In the genomic region with DNA sequence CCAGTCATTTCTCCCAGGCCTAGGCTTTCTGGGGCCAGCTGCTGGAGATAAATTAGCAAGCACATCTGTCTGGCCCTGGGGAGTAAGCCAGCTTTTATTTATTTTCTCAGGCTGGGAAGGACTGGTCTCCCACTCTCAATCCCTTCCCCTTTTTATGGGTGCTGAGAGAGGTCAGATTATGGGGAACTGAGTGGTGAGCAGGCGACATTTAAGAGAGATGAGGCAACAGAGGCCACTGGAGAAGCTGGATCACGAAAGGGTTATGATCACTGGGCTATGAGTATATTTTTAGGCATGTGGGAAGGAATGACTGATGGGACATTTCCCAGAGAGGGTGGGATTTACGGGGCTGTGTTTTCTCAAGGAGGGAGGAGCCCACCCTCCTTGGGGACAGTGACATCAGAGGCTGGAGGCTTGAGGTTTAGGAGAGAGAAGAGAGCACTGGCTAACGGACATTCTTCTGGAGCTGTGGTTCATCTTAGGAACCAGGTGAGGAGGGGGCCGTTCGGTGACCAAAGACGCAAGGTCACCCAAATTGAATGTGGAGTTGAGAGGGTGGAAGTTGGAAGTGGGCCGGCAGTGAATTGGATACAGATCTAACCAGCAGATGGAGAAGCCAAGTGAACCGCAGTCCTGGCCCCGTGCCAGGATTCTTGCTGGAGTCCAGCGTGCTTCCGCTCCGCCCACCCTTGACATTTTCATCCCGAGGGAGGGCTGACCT, we compare ENCODE assay signal across 8 mouse cellular contexts.
DNase-seq lines count a peak whose midpoint lies in the region; ATAC-seq and TF ChIP-seq lines count a peak whose summit lies in the region.

No protein-coding gene starts in this region.

- H3K27me3 ChIP-seq in small intestine, adult 2 months (ENCODE audit: control insufficient read depth, insufficient read depth, low read length), result no peaks in the 10 kb centered on the region

- ATAC-seq in hematopoietic stem cell, adult 5-6 weeks (replicated peaks in 1 of 2; ENCODE audit: insufficient read depth in 1 of 2, low FRiP score in 2 of 2, low TSS enrichment in 1 of 2, low read depth in 1 of 2, poor library complexity in 2 of 2, severe bottlenecking in 2 of 2), result peak; percentile 29 to 77

- 24% methylated on average over 14 of the region's 14 CpGs for WGBS in small intestine, adult 2 months

- peak overlapping the region; percentile 92 for H3K27ac ChIP-seq in brown adipose tissue, adult 24 weeks (replicated peaks; ENCODE audit: low read depth, low read length)
- H3K27ac ChIP-seq in small intestine, adult 2 months (ENCODE audit: insufficient read depth, low read depth, low read length), result peak overlapping the region; percentile 48

- peaks cover 28% of the 10 kb centered on the region for H3K4me1 ChIP-seq in brown adipose tissue, adult 24 weeks (ENCODE audit: control insufficient read depth, insufficient read depth, insufficient read length, low read length)
- H3K4me1 ChIP-seq in small intestine, adult 2 months (ENCODE audit: control insufficient read depth, insufficient read depth, insufficient read length, low read length), result peaks cover 12% of the 10 kb centered on the region

- TF ChIP-seq CTCF in small intestine, adult 2 months (IDR thresholded peaks at IDR 0.05; ENCODE audit: extremely low read depth, insufficient read length, insufficient replicate concordance, low read depth, low read length), result no peak

- no peaks in the 10 kb centered on the region for H3K36me3 ChIP-seq in small intestine, adult 2 months (ENCODE audit: control insufficient read depth, insufficient read depth, low read length)

- peak overlapping the region; percentile 48 for H3K4me3 ChIP-seq in brown adipose tissue, adult 24 weeks (ENCODE audit: insufficient read depth, low read depth, low read length)
- H3K4me3 ChIP-seq in small intestine, adult 2 months (ENCODE audit: low read depth, low read length), result peak overlapping the region; percentile 4; the same call in 1 of the 2 replicates

- TF ChIP-seq POLR2A in small intestine, adult 2 months (IDR thresholded peaks at IDR 0.05; ENCODE audit: low read depth, low read length), result no peak

- DNase-seq in embryo, embryonic 10 days (ENCODE audit: low spot score), result peak; percentile 57
- DNase-seq in embryo, embryonic 9.5 days (ENCODE audit: extremely low spot score), result no peak
- peak; percentile 56 to 69 for DNase-seq in frontal cortex, postnatal 10 days (ENCODE audit: low spot score in 2 of 2)
- peak; percentile 41 to 49 for DNase-seq in layer of hippocampus, postnatal 36 days
- peak; percentile 88 to 91 for DNase-seq in lung, postnatal 4 days
